ENCODE assay signal across 8 mouse cellular contexts in genomic region chr17:34121879-34122187, GRCm38 (mm10). TPM values are rescaled to one million over a fixed set of nuclear protein-coding genes. Genes with fewer than 3 reads are reported as not detected.
DNase-seq lines count a peak whose midpoint lies in the region; ATAC-seq and TF ChIP-seq lines count a peak whose summit lies in the region.

No protein-coding gene starts in this region.

- H3K36me3 ChIP-seq in forebrain, embryonic 11.5 days (ENCODE audit: control insufficient read depth, insufficient read depth, low read length) = peaks cover under 1% of the 10 kb centered on the region
- peaks cover 11% of the 10 kb centered on the region; the same call in 1 of the 2 replicates for H3K36me3 ChIP-seq in intestine, embryonic 15.5 days
- H3K36me3 ChIP-seq in liver, embryonic 11.5 days (ENCODE audit: control insufficient read depth, insufficient read depth, low read length) = peaks cover 21% of the 10 kb centered on the region
- H3K36me3 ChIP-seq in neural tube, embryonic 12.5 days = peaks cover 14% of the 10 kb centered on the region

- peaks cover 4% of the 10 kb centered on the region; the same call in 1 of the 2 replicates for H3K4me1 ChIP-seq in bone marrow, adult 2 months (ENCODE audit: control insufficient read depth, insufficient read depth, low read length)
- peaks cover 10% of the 10 kb centered on the region; the same call in 1 of the 2 replicates for H3K4me1 ChIP-seq in forebrain, embryonic 11.5 days (replicated peaks; ENCODE audit: control insufficient read depth, insufficient read depth, low read length)
- peaks cover 18% of the 10 kb centered on the region for H3K4me1 ChIP-seq in intestine, embryonic 15.5 days (replicated peaks)
- H3K4me1 ChIP-seq in liver, embryonic 11.5 days (replicated peaks; ENCODE audit: control insufficient read depth, insufficient read depth, low read length) = peaks cover 23% of the 10 kb centered on the region
- H3K4me1 ChIP-seq in neural tube, embryonic 12.5 days = peaks cover 17% of the 10 kb centered on the region

- no peak for TF ChIP-seq CTCF in bone marrow, adult 2 months (IDR thresholded peaks at IDR 0.05; ENCODE audit: control insufficient read depth, insufficient read depth, low read length)

- peak overlapping the region; percentile 95 for H3K27ac ChIP-seq in bone marrow, adult 2 months (ENCODE audit: control insufficient read depth, insufficient read depth, low read depth, low read length, poor library complexity)
- H3K27ac ChIP-seq in forebrain, embryonic 11.5 days (ENCODE audit: low read depth, low read length) = peak overlapping the region; percentile 100
- H3K27ac ChIP-seq in intestine, embryonic 15.5 days = peak overlapping the region; percentile 100
- peak overlapping the region; percentile 100 for H3K27ac ChIP-seq in liver, embryonic 11.5 days (ENCODE audit: low read depth, low read length)
- H3K27ac ChIP-seq in neural tube, embryonic 12.5 days = peak overlapping the region; percentile 100

- peak overlapping the region; percentile 100 for H3K9ac ChIP-seq in forebrain, embryonic 11.5 days (ENCODE audit: low read length)
- peak overlapping the region; percentile 79 for H3K9ac ChIP-seq in intestine, embryonic 15.5 days
- H3K9ac ChIP-seq in liver, embryonic 11.5 days (ENCODE audit: low read depth, low read length) = peak overlapping the region; percentile 96
- peak overlapping the region; percentile 97 for H3K9ac ChIP-seq in neural tube, embryonic 12.5 days

- 0 out of 2 replicates have a peak, but pooled peaks have one; percentile 3 for TF ChIP-seq POLR2A in bone marrow, adult 2 months (IDR thresholded peaks at IDR 0.05; ENCODE audit: borderline replicate concordance, control insufficient read depth, low read depth, low read length)

- H3K4me3 ChIP-seq in bone marrow, adult 2 months (replicated peaks; ENCODE audit: control insufficient read depth, low read depth, low read length) = peak overlapping the region; percentile 88
- peak overlapping the region; percentile 100 for H3K4me3 ChIP-seq in forebrain, embryonic 11.5 days (ENCODE audit: low read depth, low read length)
- peak overlapping the region; percentile 92 for H3K4me3 ChIP-seq in intestine, embryonic 15.5 days (replicated peaks)
- H3K4me3 ChIP-seq in liver, embryonic 11.5 days (ENCODE audit: low read depth, low read length) = peak overlapping the region; percentile 100
- H3K4me3 ChIP-seq in neural tube, embryonic 12.5 days = peak overlapping the region; percentile 96

- peak overlapping the region; percentile 95 for H3K4me2 ChIP-seq in forebrain, embryonic 11.5 days (ENCODE audit: low read depth, low read length, severe bottlenecking)
- H3K4me2 ChIP-seq in intestine, embryonic 15.5 days (replicated peaks) = peak overlapping the region; percentile 80
- peak overlapping the region; percentile 97 for H3K4me2 ChIP-seq in liver, embryonic 11.5 days
- peak overlapping the region; percentile 99 for H3K4me2 ChIP-seq in neural tube, embryonic 12.5 days (replicated peaks)

- ATAC-seq in forebrain, embryonic 11.5 days (replicated peaks; ENCODE audit: low FRiP score) = peak; percentile 12; the same call in 1 of the 2 replicates
- ATAC-seq in intestine, embryonic 15.5 days = peak; percentile 22
- ATAC-seq in liver, embryonic 11.5 days (replicated peaks; ENCODE audit: low FRiP score) = no peak; the same call in 1 of the 2 replicates
- peak; percentile 33 for ATAC-seq in neural tube, embryonic 12.5 days (ENCODE audit: low FRiP score, low read depth)
- no peak for ATAC-seq in erythroid progenitor cell, adult 5-6 weeks (replicated peaks; ENCODE audit: low FRiP score, poor library complexity, severe bottlenecking)

- peak; percentile 60 to 85 for DNase-seq in left cerebral cortex, postnatal 10 days (ENCODE audit: extremely low spot score in 1 of 2, low spot score in 2 of 2)
- DNase-seq in left cerebral cortex, adult 11 months (ENCODE audit: low spot score) = no peak
- no peak for DNase-seq in forebrain, embryonic 11.5 days (ENCODE audit: low spot score)
- DNase-seq in liver, embryonic 11.5 days (ENCODE audit: low spot score) = no peak

- 3% methylated on average over 10 of the region's 10 CpGs for WGBS in bone marrow, adult 2 months
- 2% methylated on average over 8 of the region's 10 CpGs for WGBS in forebrain, embryonic 11.5 days
- 1% methylated on average over 10 of the region's 10 CpGs for WGBS in intestine, embryonic 15.5 days
- WGBS in liver, embryonic 11.5 days = 2% methylated on average over 6 of the region's 10 CpGs
- 0% methylated on average over 10 of the region's 10 CpGs for WGBS in neural tube, embryonic 12.5 days

- intact Hi-C loops in left cerebral cortex, postnatal 10 days (cut with DNase I) = no loop called here

- no peaks in the 10 kb centered on the region for H3K27me3 ChIP-seq in forebrain, embryonic 11.5 days (ENCODE audit: control insufficient read depth, insufficient read depth, low read length)
- H3K27me3 ChIP-seq in intestine, embryonic 15.5 days (replicated peaks) = no peaks in the 10 kb centered on the region
- no peaks in the 10 kb centered on the region for H3K27me3 ChIP-seq in liver, embryonic 11.5 days (replicated peaks; ENCODE audit: control insufficient read depth, insufficient read depth, low read length)
- no peaks in the 10 kb centered on the region for H3K27me3 ChIP-seq in neural tube, embryonic 12.5 days (replicated peaks)

- no peaks in the 10 kb centered on the region for H3K9me3 ChIP-seq in forebrain, embryonic 11.5 days (ENCODE audit: control insufficient read depth, low read length)
- no peaks in the 10 kb centered on the region for H3K9me3 ChIP-seq in intestine, embryonic 15.5 days
- no peaks in the 10 kb centered on the region for H3K9me3 ChIP-seq in liver, embryonic 11.5 days (ENCODE audit: control insufficient read depth, low read length)
- H3K9me3 ChIP-seq in neural tube, embryonic 12.5 days = no peaks in the 10 kb centered on the region

RNA-seq across cellular contexts. Expression of gene Brd2, which starts 0.6 kb away (rescaled TPM):
- total RNA-seq in left cerebral cortex, postnatal 10 days (2021) = 100 to 1,000 TPM; 266 to 271 TPM
- polyA plus RNA-seq in bone marrow, adult 2 months (2011; ENCODE audit: insufficient read depth, insufficient read length, low replicate concordance, missing spikeins) = 118 and 172 TPM in 2 replicates
- polyA plus RNA-seq in forebrain, embryonic 11.5 days (2014; fragmentation: Nextera tagmentation; extraction: Ambion mirVana) = 152 and 163 TPM in 2 replicates
- 88.2 and 90.7 TPM in 2 replicates for polyA plus RNA-seq in intestine, embryonic 15.5 days (2015; fragmentation: Nextera tagmentation; extraction: Ambion mirVana)
- polyA plus RNA-seq in liver, embryonic 11.5 days (2014; fragmentation: Nextera tagmentation; extraction: Ambion mirVana) = 86.1 and 90.8 TPM in 2 replicates
- polyA plus RNA-seq in neural tube, embryonic 12.5 days (2016; fragmentation: Nextera tagmentation; extraction: Ambion mirVana) = 135 and 141 TPM in 2 replicates
- 199 and 208 TPM in 2 replicates for total RNA-seq in erythroid progenitor cell, adult 5-6 weeks (2015; ENCODE audit: low replicate concordance)
- 191 and 208 TPM in 2 replicates for total RNA-seq in erythroid progenitor cell, adult 5-6 weeks (2017; ENCODE audit: low replicate concordance)

RNA-seq across cellular contexts. Expression of gene H2-DMa, which starts 2.5 kb away (rescaled TPM):
- total RNA-seq in left cerebral cortex, postnatal 10 days (2021) = 10 to 100 TPM; 26.6 to 27.7 TPM
- polyA plus RNA-seq in bone marrow, adult 2 months (2011; ENCODE audit: insufficient read depth, insufficient read length, low replicate concordance, missing spikeins) = 14.2 and 38.5 TPM in 2 replicates
- polyA plus RNA-seq in forebrain, embryonic 11.5 days (2014; fragmentation: Nextera tagmentation; extraction: Ambion mirVana) = 7.2 and 8.2 TPM in 2 replicates
- 11.3 and 13.4 TPM in 2 replicates for polyA plus RNA-seq in intestine, embryonic 15.5 days (2015; fragmentation: Nextera tagmentation; extraction: Ambion mirVana)
- 5.6 and 5.9 TPM in 2 replicates for polyA plus RNA-seq in liver, embryonic 11.5 days (2014; fragmentation: Nextera tagmentation; extraction: Ambion mirVana)
- 12.3 and 15.0 TPM in 2 replicates for polyA plus RNA-seq in neural tube, embryonic 12.5 days (2016; fragmentation: Nextera tagmentation; extraction: Ambion mirVana)
- total RNA-seq in erythroid progenitor cell, adult 5-6 weeks (2015; ENCODE audit: low replicate concordance) = 14.4 and 17.2 TPM in 2 replicates
- total RNA-seq in erythroid progenitor cell, adult 5-6 weeks (2017; ENCODE audit: low replicate concordance) = 12.3 and 20.4 TPM in 2 replicates

RNA-seq across cellular contexts. Expression of gene H2-DMb2, which starts 21.3 kb away (rescaled TPM):
- total RNA-seq in left cerebral cortex, postnatal 10 days (2021) = 1 to 10 TPM in 1 of 2 experiments, under 1 TPM in 1; 0.99 to 1.4 TPM
- 24.3 and 38.9 TPM in 2 replicates for polyA plus RNA-seq in bone marrow, adult 2 months (2011; ENCODE audit: insufficient read depth, insufficient read length, low replicate concordance, missing spikeins)
- 0.15 TPM in 1 of 2 replicates, not detected in the other for polyA plus RNA-seq in forebrain, embryonic 11.5 days (2014; fragmentation: Nextera tagmentation; extraction: Ambion mirVana)
- polyA plus RNA-seq in intestine, embryonic 15.5 days (2015; fragmentation: Nextera tagmentation; extraction: Ambion mirVana) = 0.68 and 0.83 TPM in 2 replicates
- polyA plus RNA-seq in liver, embryonic 11.5 days (2014; fragmentation: Nextera tagmentation; extraction: Ambion mirVana) = 0.32 and 0.34 TPM in 2 replicates
- polyA plus RNA-seq in neural tube, embryonic 12.5 days (2016; fragmentation: Nextera tagmentation; extraction: Ambion mirVana) = 0.17 and 0.23 TPM in 2 replicates
- 3.2 and 4.6 TPM in 2 replicates for total RNA-seq in erythroid progenitor cell, adult 5-6 weeks (2015; ENCODE audit: low replicate concordance)
- total RNA-seq in erythroid progenitor cell, adult 5-6 weeks (2017; ENCODE audit: low replicate concordance) = 2.0 and 2.8 TPM in 2 replicates

RNA-seq across cellular contexts. Expression of gene H2-Oa, which starts 29.7 kb away (rescaled TPM):
- total RNA-seq in left cerebral cortex, postnatal 10 days (2021) = under 1 TPM in 1 of 2 experiments, not detected in 1; 0.55 TPM
- 3.9 and 6.3 TPM in 2 replicates for polyA plus RNA-seq in bone marrow, adult 2 months (2011; ENCODE audit: insufficient read depth, insufficient read length, low replicate concordance, missing spikeins)
- polyA plus RNA-seq in forebrain, embryonic 11.5 days (2014; fragmentation: Nextera tagmentation; extraction: Ambion mirVana) = 0.17 and 0.25 TPM in 2 replicates
- polyA plus RNA-seq in intestine, embryonic 15.5 days (2015; fragmentation: Nextera tagmentation; extraction: Ambion mirVana) = 0.66 and 0.85 TPM in 2 replicates
- polyA plus RNA-seq in liver, embryonic 11.5 days (2014; fragmentation: Nextera tagmentation; extraction: Ambion mirVana) = 0.26 and 0.56 TPM in 2 replicates
- polyA plus RNA-seq in neural tube, embryonic 12.5 days (2016; fragmentation: Nextera tagmentation; extraction: Ambion mirVana) = 0.44 and 0.50 TPM in 2 replicates
- total RNA-seq in erythroid progenitor cell, adult 5-6 weeks (2015; ENCODE audit: low replicate concordance) = not detected in 2 replicates
- total RNA-seq in erythroid progenitor cell, adult 5-6 weeks (2017; ENCODE audit: low replicate concordance) = 0.39 and 1.5 TPM in 2 replicates

RNA-seq across cellular contexts. Expression of gene H2-DMb1, which starts 31.0 kb away (rescaled TPM):
- total RNA-seq in left cerebral cortex, postnatal 10 days (2021) = 1 to 10 TPM; 1.2 to 1.8 TPM
- 42.1 and 59.8 TPM in 2 replicates for polyA plus RNA-seq in bone marrow, adult 2 months (2011; ENCODE audit: insufficient read depth, insufficient read length, low replicate concordance, missing spikeins)
- 0.15 and 0.87 TPM in 2 replicates for polyA plus RNA-seq in forebrain, embryonic 11.5 days (2014; fragmentation: Nextera tagmentation; extraction: Ambion mirVana)
- polyA plus RNA-seq in intestine, embryonic 15.5 days (2015; fragmentation: Nextera tagmentation; extraction: Ambion mirVana) = 3.2 TPM in 2 replicates
- 0.19 and 0.43 TPM in 2 replicates for polyA plus RNA-seq in liver, embryonic 11.5 days (2014; fragmentation: Nextera tagmentation; extraction: Ambion mirVana)
- polyA plus RNA-seq in neural tube, embryonic 12.5 days (2016; fragmentation: Nextera tagmentation; extraction: Ambion mirVana) = 0.23 and 0.47 TPM in 2 replicates
- 18.0 and 34.8 TPM in 2 replicates for total RNA-seq in erythroid progenitor cell, adult 5-6 weeks (2015; ENCODE audit: low replicate concordance)
- 3.9 and 23.1 TPM in 2 replicates for total RNA-seq in erythroid progenitor cell, adult 5-6 weeks (2017; ENCODE audit: low replicate concordance)

Comparison
In these comparisons a context has a peak if more than half of its experiments do, and no peak if none do; other contexts are left out.
1. DNase-seq: peak in left cerebral cortex, postnatal 10 days (2 of 2); none in left cerebral cortex, adult 11 months (single experiment), forebrain, embryonic 11.5 days (single experiment) and liver, embryonic 11.5 days (single experiment).
2. ATAC-seq: peak in forebrain, embryonic 11.5 days (single experiment), intestine, embryonic 15.5 days (single experiment) and neural tube, embryonic 12.5 days (single experiment); none in liver, embryonic 11.5 days (single experiment) and erythroid progenitor cell, adult 5-6 weeks (single experiment).
3. RNA of gene H2-DMb2, which starts 21.3 kb away (polyA plus RNA-seq): 24.3 to 38.9 TPM in bone marrow, adult 2 months; 0.68 to 0.83 TPM in intestine, embryonic 15.5 days, 0.32 to 0.34 TPM in liver, embryonic 11.5 days, 0.17 to 0.23 TPM in neural tube, embryonic 12.5 days and 0.15 TPM in forebrain, embryonic 11.5 days; every median in the first group is over 10 times any median in the second.
4. Peak in every context shown above with its lines, with median percentiles within 50 percentile points of each other: H3K27ac ChIP-seq, H3K4me3 ChIP-seq, H3K4me2 ChIP-seq and H3K9ac ChIP-seq.